Mouse (Mus musculus): ENCODE measurements around the gene Ripk1.

GRCm38 (mm10) chr13:34054983-34055382 lies 52.8 kb downstream of the Ripk1 start:
- no peak for TF ChIP-seq CTCF (IDR thresholded peaks at IDR 0.05; ENCODE audit: borderline replicate concordance, control insufficient read depth, extremely low read depth, insufficient read depth, low read length, poor library complexity)
- no peak for TF ChIP-seq POLR2A (IDR thresholded peaks at IDR 0.05; ENCODE audit: control insufficient read depth, extremely low read depth, insufficient read depth, low read length, poor library complexity)

All from thymus, adult 2 months (tissue).